Mouse (Mus musculus): ENCODE measurements at regions not wholly inside any gene's neighbourhood (a gene's known extent, or its start where the extent isn't known, plus 50 kb on each side); places are given as distances from the start of the nearest gene placed in this dataset.
A peak's percentile ranks its signal among the peaks of the same experiment; 100 is the strongest.

GRCm38 (mm10) chr4:7172528-7173306, 1066.1 kb downstream of the Car8 start:
- Histone ChIP-seq H3K9me3 (ENCODE audit: low read length) (no peaks in the 10 kb centered on the region), H3K4me3 (ENCODE audit: low read depth, low read length) (no peak overlapping the region), H3K4me2 (ENCODE audit: low read depth, low read length, poor library complexity, severe bottlenecking) (no peak overlapping the region), H3K4me1 (ENCODE audit: insufficient read depth, low read length) (no peaks in the 10 kb centered on the region), H3K9ac (replicated peaks; ENCODE audit: low read length, poor library complexity, severe bottlenecking) (no peak overlapping the region), H3K36me3 (ENCODE audit: insufficient read depth, low read length) (no peaks in the 10 kb centered on the region), H3K27ac (ENCODE audit: low read depth, low read length) (no peak overlapping the region), H3K27me3 (ENCODE audit: insufficient read depth, low read length) (no peaks in the 10 kb centered on the region)
- no peak for TF ChIP-seq CTCF (IDR thresholded peaks at IDR 0.05)
- ATAC-seq (ENCODE audit: low FRiP score) (no peak), DNase-seq (ENCODE audit: low spot score) (peak; percentile 44)
- 82% methylated on average over 7 of the region's 7 CpGs for WGBS

GRCm38 (mm10) chr4:7171637-7172417, 1067.0 kb downstream of the Car8 start:
- Histone ChIP-seq H3K27ac (ENCODE audit: low read depth, low read length) (no peak overlapping the region), H3K4me3 (ENCODE audit: low read depth, low read length) (no peak overlapping the region), H3K9ac (replicated peaks; ENCODE audit: low read length, poor library complexity, severe bottlenecking) (no peak overlapping the region), H3K9me3 (ENCODE audit: low read length) (no peaks in the 10 kb centered on the region), H3K36me3 (ENCODE audit: insufficient read depth, low read length) (no peaks in the 10 kb centered on the region), H3K27me3 (ENCODE audit: insufficient read depth, low read length) (no peaks in the 10 kb centered on the region), H3K4me2 (ENCODE audit: low read depth, low read length, poor library complexity, severe bottlenecking) (no peak overlapping the region), H3K4me1 (ENCODE audit: insufficient read depth, low read length) (no peaks in the 10 kb centered on the region)
- TF ChIP-seq CTCF (IDR thresholded peaks at IDR 0.05) = no peak
- no peak for DNase-seq (ENCODE audit: low spot score)
- ATAC-seq (ENCODE audit: low FRiP score) = no peak
- WGBS = 78% methylated on average over 4 of the region's 4 CpGs

- TF ChIP-seq CTCF (IDR thresholded peaks at IDR 0.05) = no peak
- DNase-seq (ENCODE audit: low spot score) (no peak), ATAC-seq (ENCODE audit: low FRiP score) (no peak)
- H3K4me1 ChIP-seq (ENCODE audit: insufficient read depth, low read length) = no peaks in the 10 kb centered on the region
- no peaks in the 10 kb centered on the region for H3K36me3 ChIP-seq (ENCODE audit: insufficient read depth, low read length)
- H3K4me2 ChIP-seq (ENCODE audit: low read depth, low read length, poor library complexity, severe bottlenecking) = no peak overlapping the region
- no peak overlapping the region for H3K27ac ChIP-seq (ENCODE audit: low read depth, low read length)
- H3K9me3 ChIP-seq (ENCODE audit: low read length) = no peaks in the 10 kb centered on the region
- no peak overlapping the region for H3K4me3 ChIP-seq (ENCODE audit: low read depth, low read length)
- 87% methylated on average over 4 of the region's 4 CpGs for WGBS
- no peak overlapping the region for H3K9ac ChIP-seq (replicated peaks; ENCODE audit: low read length, poor library complexity, severe bottlenecking)
- H3K27me3 ChIP-seq (ENCODE audit: insufficient read depth, low read length) = no peaks in the 10 kb centered on the region
Observed at GRCm38 (mm10) chr4:7161411-7161810, 1077.4 kb downstream of the Car8 start.

- WGBS = 77% methylated on average over 3 of the region's 3 CpGs
- Histone ChIP-seq H3K4me1 (ENCODE audit: insufficient read depth, low read length) (no peaks in the 10 kb centered on the region), H3K36me3 (ENCODE audit: insufficient read depth, low read length) (no peaks in the 10 kb centered on the region), H3K27ac (ENCODE audit: low read depth, low read length) (no peak overlapping the region), H3K27me3 (ENCODE audit: insufficient read depth, low read length) (no peaks in the 10 kb centered on the region), H3K9me3 (ENCODE audit: low read length) (no peaks in the 10 kb centered on the region), H3K9ac (replicated peaks; ENCODE audit: low read length, poor library complexity, severe bottlenecking) (no peak overlapping the region), H3K4me3 (ENCODE audit: low read depth, low read length) (no peak overlapping the region), H3K4me2 (ENCODE audit: low read depth, low read length, poor library complexity, severe bottlenecking) (no peak overlapping the region)
- no peak for ATAC-seq (ENCODE audit: low FRiP score)
- no peak for TF ChIP-seq CTCF (IDR thresholded peaks at IDR 0.05)
- DNase-seq (ENCODE audit: low spot score) = no peak
Observed at GRCm38 (mm10) chr4:7157883-7158282, 1081.0 kb downstream of the Car8 start.

GRCm38 (mm10) chr4:7154256-7154655, 1084.6 kb downstream of the Car8 start:
- Histone ChIP-seq H3K4me1 (ENCODE audit: insufficient read depth, low read length) (no peaks in the 10 kb centered on the region), H3K9me3 (ENCODE audit: low read length) (no peaks in the 10 kb centered on the region), H3K4me3 (ENCODE audit: low read depth, low read length) (no peak overlapping the region), H3K27ac (ENCODE audit: low read depth, low read length) (no peak overlapping the region), H3K36me3 (ENCODE audit: insufficient read depth, low read length) (no peaks in the 10 kb centered on the region), H3K4me2 (ENCODE audit: low read depth, low read length, poor library complexity, severe bottlenecking) (no peak overlapping the region), H3K27me3 (ENCODE audit: insufficient read depth, low read length) (no peaks in the 10 kb centered on the region), H3K9ac (replicated peaks; ENCODE audit: low read length, poor library complexity, severe bottlenecking) (no peak overlapping the region)
- no peak for TF ChIP-seq CTCF (IDR thresholded peaks at IDR 0.05)
- DNase-seq (ENCODE audit: low spot score) (no peak), ATAC-seq (ENCODE audit: low FRiP score) (no peak)
- WGBS = 59% methylated on average over 3 of the region's 3 CpGs

- DNase-seq (ENCODE audit: low spot score) (no peak), ATAC-seq (ENCODE audit: low FRiP score) (no peak)
- no peaks in the 10 kb centered on the region for H3K9me3 ChIP-seq (ENCODE audit: low read length)
- no peaks in the 10 kb centered on the region for H3K27me3 ChIP-seq (ENCODE audit: insufficient read depth, low read length)
- H3K9ac ChIP-seq (replicated peaks; ENCODE audit: low read length, poor library complexity, severe bottlenecking) = no peak overlapping the region
- H3K36me3 ChIP-seq (ENCODE audit: insufficient read depth, low read length) = no peaks in the 10 kb centered on the region
- no peak overlapping the region for H3K4me3 ChIP-seq (ENCODE audit: low read depth, low read length)
- H3K4me2 ChIP-seq (ENCODE audit: low read depth, low read length, poor library complexity, severe bottlenecking) = no peak overlapping the region
- H3K27ac ChIP-seq (ENCODE audit: low read depth, low read length) = no peak overlapping the region
- WGBS = 15% methylated on average over 1 of the region's 1 CpGs
- H3K4me1 ChIP-seq (ENCODE audit: insufficient read depth, low read length) = no peaks in the 10 kb centered on the region
- TF ChIP-seq CTCF (IDR thresholded peaks at IDR 0.05) = no peak
Observed at GRCm38 (mm10) chr4:7153835-7154234, 1085.0 kb downstream of the Car8 start.
